Mouse (Mus musculus) liver, embryonic 16.5 days (tissue): ENCODE data around the gene Zfp473. TPM values are rescaled to one million over a fixed set of nuclear protein-coding genes. Genes with fewer than 3 reads are reported as not detected.
A peak's percentile ranks its signal among the peaks of the same experiment; 100 is the strongest.

Experiments
- ATAC-seq: fragments of 200-750 bp; cut with Nextera tagmentation; 2 replicates; pipeline ENCODE4 v1.8.0; 2017; ENCODE audit warnings: low read depth, mild to moderate bottlenecking, moderate number of reproducible peaks, moderate library complexity
- H3K27ac ChIP-seq: fragments of 300-500 bp; sonication (generic); 2 replicates; pipeline ENCODE4 v1.5.1; 2014; ENCODE audit warnings: mild to moderate bottlenecking, low read length
- H3K27me3 ChIP-seq: fragments of 300-500 bp; sonication (generic); 2 replicates; pipeline ENCODE4 v1.6.1; 2014; ENCODE audit warnings: low read depth, low read length, mixed read lengths; ENCODE audit not compliant: control insufficient read depth, insufficient read depth
- H3K36me3 ChIP-seq: fragments of 300-500 bp; sonication (generic); 2 replicates; pipeline ENCODE4 v1.6.1; 2014; ENCODE audit warnings: mild to moderate bottlenecking; ENCODE audit not compliant: control insufficient read depth, insufficient read depth
- H3K4me1 ChIP-seq: fragments of 300-500 bp; sonication (generic); 2 replicates; pipeline ENCODE4 v1.6.1; 2014; ENCODE audit warnings: low read depth, low read length, mixed read lengths; ENCODE audit not compliant: control insufficient read depth
- H3K4me2 ChIP-seq: fragments of 300-500 bp; sonication (generic); 2 replicates; pipeline ENCODE4 v1.6.1; 2014; ENCODE audit warnings: low read depth, low read length, mixed read lengths
- H3K4me3 ChIP-seq: fragments of 300-500 bp; sonication (generic); 2 replicates; pipeline ENCODE4 v1.5.1; 2014; ENCODE audit warnings: low read depth, mild to moderate bottlenecking, low read length
- H3K9ac ChIP-seq: fragments of 300-500 bp; sonication (generic); 2 replicates; pipeline ENCODE4 v1.6.1; 2014; ENCODE audit warnings: low read depth, low read length
- H3K9me3 ChIP-seq: fragments of 300-500 bp; sonication (generic); replicated peaks from 2 replicates; pipeline ENCODE4 v1.6.1; 2016; ENCODE audit warnings: low read length; ENCODE audit not compliant: control insufficient read depth
- WGBS: fragments of 180-500 bp; shearing (Covaris S2); extraction: QIAGEN DNeasy Blood & Tissue Kit; methylation state at CpG from one replicate; pipeline ENCODE4 v1.1.7; 2014; ENCODE audit not compliant: insufficient replicate concordance; 5-methylcytosine and 5-hydroxymethylcytosine counted together
- polyA plus RNA-seq: library from polyadenylated mRNA; unstranded; fragments of >200 nt; fragmentation: Nextera tagmentation; extraction: Ambion mirVana; gene quantifications from 2 replicates; pipeline ENCODE4 v1.2.1, GENCODE M21; 2015

The Zfp473 gene
- polyA plus RNA-seq, 1 experiment from 2014 or later: 1.2 TPM

DNA sequence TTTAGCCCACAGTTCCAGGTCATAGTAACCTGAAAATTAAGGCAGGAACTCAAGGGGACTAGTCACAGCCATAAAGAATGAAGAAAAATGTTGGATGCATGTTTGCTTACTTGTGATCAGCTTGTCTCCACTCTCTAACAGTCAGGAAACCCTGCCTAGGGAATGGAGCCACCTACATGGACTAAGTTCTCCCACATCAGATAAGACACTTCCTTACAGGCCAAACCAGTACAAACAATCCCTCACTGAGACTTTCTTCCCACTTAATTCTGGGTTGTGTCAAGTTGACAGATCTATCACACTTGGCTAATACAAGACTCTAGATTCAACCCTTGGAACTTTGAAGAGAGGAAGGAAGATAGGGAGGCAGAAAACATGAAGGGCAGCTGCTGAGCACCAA is 9.5 kb upstream of the Zfp473 start:
- H3K4me2 ChIP-seq: no peak overlapping the region
- H3K9ac ChIP-seq: no peak overlapping the region
- no peaks in the 10 kb centered on the region for H3K9me3 ChIP-seq
- ATAC-seq: no peak
- no peaks in the 10 kb centered on the region for H3K4me1 ChIP-seq
- no peak overlapping the region for H3K4me3 ChIP-seq
- no peaks in the 10 kb centered on the region for H3K27me3 ChIP-seq
- peaks cover 36% of the 10 kb centered on the region for H3K36me3 ChIP-seq
- no peak overlapping the region for H3K27ac ChIP-seq

DNA sequence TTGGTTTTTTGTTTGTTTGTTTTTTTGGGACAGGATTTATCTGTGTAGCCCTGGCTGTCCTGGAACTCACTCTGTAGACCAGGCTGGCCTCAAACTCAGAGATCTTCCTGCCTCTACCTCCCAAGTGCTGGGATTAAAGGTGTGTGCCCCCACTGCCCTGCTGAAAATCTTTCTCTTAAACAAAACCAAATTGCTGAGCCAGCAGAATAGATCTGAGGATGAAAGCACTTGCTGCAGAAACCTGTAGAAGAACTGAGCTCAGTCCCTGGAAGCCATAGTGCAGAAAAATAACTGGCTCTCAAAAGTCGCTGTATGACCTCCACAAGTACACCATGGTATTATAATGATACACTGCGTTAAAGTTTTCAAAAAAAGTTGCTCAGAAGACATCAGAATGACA is 6.3 kb upstream of the Zfp473 start:
- H3K4me3 ChIP-seq: no peak overlapping the region
- H3K9ac ChIP-seq: no peak overlapping the region
- H3K4me1 ChIP-seq: no peaks in the 10 kb centered on the region
- H3K9me3 ChIP-seq: no peaks in the 10 kb centered on the region
- ATAC-seq: no peak
- peaks cover 43% of the 10 kb centered on the region for H3K36me3 ChIP-seq
- WGBS: 76% methylated on average over 2 of the region's 2 CpGs
- no peak overlapping the region for H3K4me2 ChIP-seq
- no peak overlapping the region for H3K27ac ChIP-seq
- H3K27me3 ChIP-seq: no peaks in the 10 kb centered on the region

DNA sequence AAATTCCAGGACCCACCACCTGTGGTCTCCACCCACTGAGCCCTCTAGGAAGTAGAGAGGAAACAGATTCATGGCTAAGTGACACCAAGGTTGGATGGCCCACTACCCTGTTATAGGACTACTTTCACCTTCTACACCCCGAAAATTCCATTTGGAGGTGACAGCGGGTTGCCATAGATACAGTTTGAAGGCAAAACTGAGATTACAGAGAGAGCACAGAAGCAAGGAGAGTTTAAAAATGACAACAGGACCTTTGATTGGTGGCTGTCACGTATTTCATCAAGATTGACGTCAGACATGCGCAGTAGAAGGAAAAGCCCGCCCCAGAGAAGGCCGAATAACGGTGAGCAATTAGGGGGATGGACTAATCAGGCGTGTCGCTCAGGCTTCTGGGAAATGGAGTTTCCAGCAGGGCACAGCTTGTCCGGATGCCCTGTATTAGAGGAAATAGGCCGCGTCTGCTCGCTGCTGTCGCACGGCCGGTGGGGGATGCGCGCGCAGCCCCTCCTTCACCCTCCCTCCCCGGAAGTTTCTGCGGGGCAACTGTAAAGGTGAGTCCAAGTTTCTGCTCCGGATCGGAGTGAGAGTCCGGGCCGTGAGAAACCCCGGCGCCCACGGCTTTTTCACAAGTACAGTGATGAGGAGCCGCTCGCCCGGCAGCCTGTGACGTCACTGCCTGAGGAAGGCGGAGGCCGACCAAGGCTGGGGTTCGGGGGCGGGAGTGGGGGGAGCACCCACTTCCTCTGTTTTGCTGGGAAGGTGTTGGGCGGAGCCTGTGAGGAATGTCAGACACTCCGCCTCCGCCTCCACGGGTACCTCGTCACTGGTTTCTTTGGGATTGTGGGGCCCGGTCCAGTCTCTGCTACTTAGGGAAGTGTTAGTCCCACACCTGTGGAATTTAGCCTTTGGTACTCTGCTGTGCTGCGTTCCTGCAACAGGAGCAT is 2.5 kb downstream of the Zfp473 start, which contains the start of gene Vrk3:
Vrk3 (plus strand) TSS at position 313 of the 944 bp plus-strand sequence.
- peak within 1 kb of the TSS; percentile 89 for H3K4me3 ChIP-seq
- H3K4me1 ChIP-seq: peaks cover 23% of the 10 kb centered on the region
- peak within 1 kb of the TSS; percentile 93 for H3K4me2 ChIP-seq
- H3K9me3 ChIP-seq: no peaks in the 10 kb centered on the region
- peak within 1 kb of the TSS; percentile 94 for H3K9ac ChIP-seq
- no peaks in the 10 kb centered on the region for H3K27me3 ChIP-seq
- ATAC-seq: peak; percentile 99
- under 1% methylated on average over 44 of the region's 44 CpGs for WGBS
- no peaks in the 10 kb centered on the region for H3K36me3 ChIP-seq
- peak within 1 kb of the TSS; percentile 99 for H3K27ac ChIP-seq

DNA sequence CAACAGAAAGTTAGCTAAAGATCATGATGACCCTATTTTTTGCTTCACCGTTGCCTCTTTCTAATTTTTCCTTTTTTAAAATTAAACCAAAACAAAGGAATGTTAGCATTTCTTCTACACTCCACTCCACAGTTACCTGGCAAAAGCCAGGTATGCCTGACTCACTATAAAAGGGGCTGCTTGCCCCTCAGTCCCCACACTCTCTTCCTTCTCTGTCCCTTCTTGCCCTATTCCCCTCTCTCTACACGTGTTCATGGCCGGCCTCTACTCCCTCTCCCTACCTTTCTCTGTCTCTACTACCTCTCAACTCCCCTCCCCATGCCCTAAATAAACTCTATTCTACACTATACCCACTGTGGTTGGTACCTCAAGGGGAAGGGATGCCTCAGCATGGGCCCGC is 3.7 kb downstream of the Zfp473 start:
- Histone ChIP-seq H3K9ac (peak overlapping the region; percentile 73; the same call in 1 of the 2 replicates), H3K27me3 (no peaks in the 10 kb centered on the region), H3K9me3 (no peaks in the 10 kb centered on the region), H3K27ac (no peak overlapping the region), H3K4me2 (peak overlapping the region; percentile 93), H3K36me3 (no peaks in the 10 kb centered on the region), H3K4me3 (peak overlapping the region; percentile 89), H3K4me1 (peaks cover 23% of the 10 kb centered on the region)
- WGBS: 64% methylated on average over 4 of the region's 4 CpGs
- ATAC-seq: no peak

DNA sequence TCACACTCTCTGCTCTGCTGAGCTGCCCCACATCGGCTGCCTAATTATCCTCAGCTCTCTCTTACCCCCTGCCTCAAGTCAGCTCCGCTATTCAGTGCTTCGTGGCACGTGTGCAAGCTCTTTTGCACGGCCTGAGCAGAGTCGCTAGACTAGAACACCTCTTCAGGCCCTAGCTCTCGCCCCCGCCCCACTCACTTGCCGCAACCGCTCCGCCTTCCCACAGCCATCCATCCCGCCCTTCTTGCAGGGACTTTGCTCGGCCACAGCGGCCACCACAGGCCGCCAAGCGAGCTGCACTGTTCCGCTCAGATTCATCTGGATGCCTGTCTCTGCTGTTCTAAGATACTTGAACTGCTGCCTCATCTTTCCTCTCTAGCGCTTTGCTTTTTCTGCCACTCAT is 5.8 kb downstream of the Zfp473 start:
- under 1% methylated on average over 18 of the region's 18 CpGs for WGBS
- peaks cover 23% of the 10 kb centered on the region for H3K4me1 ChIP-seq
- no peaks in the 10 kb centered on the region for H3K27me3 ChIP-seq
- H3K9ac ChIP-seq: peak overlapping the region; percentile 35; the same call in 1 of the 2 replicates
- peak; percentile 11; the same call in 1 of the 2 replicates for ATAC-seq
- H3K4me3 ChIP-seq: peak overlapping the region; percentile 46
- no peak overlapping the region for H3K27ac ChIP-seq
- H3K9me3 ChIP-seq: no peaks in the 10 kb centered on the region
- H3K36me3 ChIP-seq: no peaks in the 10 kb centered on the region
- H3K4me2 ChIP-seq: peak overlapping the region; percentile 64

DNA sequence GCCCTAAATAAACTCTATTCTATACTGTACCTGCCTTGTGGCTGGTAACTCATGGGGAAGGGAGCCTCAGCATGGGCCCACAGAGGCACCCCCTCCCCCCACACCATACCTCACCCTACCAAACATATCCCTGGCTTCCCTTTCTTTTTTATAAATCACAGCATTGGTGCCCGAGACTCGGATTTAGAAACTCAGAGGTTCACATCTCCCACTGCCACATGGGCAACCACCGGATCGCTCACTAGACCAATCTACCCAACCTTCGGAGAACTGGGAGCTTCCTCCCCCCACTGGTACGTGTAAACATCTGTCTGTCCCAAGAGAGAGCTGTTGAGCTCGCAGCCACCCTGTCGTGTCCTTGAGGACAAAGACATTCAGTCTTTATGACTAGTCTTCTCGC is 6.6 kb downstream of the Zfp473 start:
- Histone ChIP-seq H3K36me3 (no peaks in the 10 kb centered on the region), H3K4me3 (no peak overlapping the region), H3K27ac (no peak overlapping the region), H3K4me1 (peaks cover 18% of the 10 kb centered on the region), H3K4me2 (no peak overlapping the region), H3K27me3 (no peaks in the 10 kb centered on the region), H3K9me3 (no peaks in the 10 kb centered on the region), H3K9ac (no peak overlapping the region)
- 58% methylated on average over 9 of the region's 9 CpGs for WGBS
- no peak for ATAC-seq

DNA sequence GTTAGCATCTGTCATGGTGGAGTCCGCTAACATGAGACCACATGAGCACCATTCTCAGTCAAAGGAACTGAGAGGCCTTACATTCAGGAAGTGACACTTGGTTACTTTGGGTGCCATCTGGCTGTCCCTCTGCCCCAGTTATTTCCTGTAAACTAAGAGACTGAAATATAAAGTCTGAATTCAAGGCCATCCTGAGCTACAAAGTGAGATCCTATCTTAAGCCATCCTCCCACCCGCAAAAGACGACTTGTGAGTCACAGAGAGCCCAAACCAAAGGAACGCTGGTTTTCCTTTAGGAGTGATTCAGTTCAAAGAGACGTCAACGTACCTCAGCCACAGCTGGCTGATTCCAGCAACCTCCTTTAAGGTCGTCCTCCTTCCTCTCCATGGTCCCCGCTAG is 9.5 kb downstream of the Zfp473 start:
- no peak for ATAC-seq
- Histone ChIP-seq H3K4me1 (peaks cover 8% of the 10 kb centered on the region), H3K36me3 (no peaks in the 10 kb centered on the region; the same call in 1 of the 2 replicates), H3K27me3 (no peaks in the 10 kb centered on the region), H3K9me3 (no peaks in the 10 kb centered on the region), H3K9ac (no peak overlapping the region), H3K27ac (no peak overlapping the region), H3K4me3 (no peak overlapping the region), H3K4me2 (no peak overlapping the region)
- WGBS: 64% methylated on average over 8 of the region's 8 CpGs

DNA sequence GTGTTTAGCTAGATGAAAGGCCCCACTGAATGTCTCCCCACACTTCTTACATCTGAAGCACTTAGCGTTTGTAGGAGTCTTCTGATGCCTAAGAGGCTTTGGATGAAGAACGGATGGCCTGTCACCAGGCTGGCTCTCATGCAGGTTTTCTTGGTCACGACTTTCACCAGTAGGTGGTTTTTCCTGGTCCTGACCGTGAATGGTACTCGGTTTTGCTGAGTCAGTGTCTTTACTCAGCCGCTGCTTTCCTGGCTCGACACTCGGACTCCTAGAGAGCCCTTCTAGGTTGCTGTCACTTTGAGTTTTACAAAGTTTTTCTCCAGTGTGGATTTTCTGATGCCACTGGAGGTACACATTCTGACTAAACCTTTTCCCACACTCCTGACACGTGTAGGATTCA is 17.1 kb downstream of the Zfp473 start:
- no peak overlapping the region for H3K27ac ChIP-seq

More for the DNA sequence above, 17.1 kb downstream of the Zfp473 start:
- H3K4me3 ChIP-seq: no peak overlapping the region
- no peak overlapping the region for H3K9ac ChIP-seq
- no peak for ATAC-seq
- H3K4me1 ChIP-seq: no peaks in the 10 kb centered on the region
- H3K4me2 ChIP-seq: no peak overlapping the region
- H3K9me3 ChIP-seq: no peaks in the 10 kb centered on the region
- no peaks in the 10 kb centered on the region; the same call in none of the 2 replicates for H3K36me3 ChIP-seq
- WGBS: 73% methylated on average over 9 of the region's 9 CpGs
- no peaks in the 10 kb centered on the region for H3K27me3 ChIP-seq
